Mouse (Mus musculus): Measurements from ENCODE around the gene Sf3b1.
"Not testable (repeated sequence)": the region's sequence is repeated elsewhere in the genome, so short reads cannot be mapped to it uniquely, and the experiment has no call there.

Gene Sf3b1

GRCm38 (mm10) chr1:55027966-55028365 lies 685 bp upstream of the Sf3b1 start:
- DNase-seq (ENCODE audit: low spot score) = no peak

- peak; percentile 30 for DNase-seq (ENCODE audit: low spot score)
Observed at GRCm38 (mm10) chr1:55026444-55027252, 633 bp downstream of the Sf3b1 start.

GRCm38 (mm10) chr1:55025656-55026430 lies 1.4 kb downstream of the Sf3b1 start:
- DNase-seq (ENCODE audit: low spot score) = peak; percentile 44

- DNase-seq (ENCODE audit: low spot score) = no peak
Observed at GRCm38 (mm10) chr1:55021907-55022306, 5.4 kb downstream of the Sf3b1 start.

- no peak for DNase-seq (ENCODE audit: low spot score)
Observed at GRCm38 (mm10) chr1:55012513-55012912, 14.8 kb downstream of the Sf3b1 start.

GRCm38 (mm10) chr1:55008313-55008712 lies 19.0 kb downstream of the Sf3b1 start:
- not testable (repeated sequence) for DNase-seq (ENCODE audit: low spot score)

- DNase-seq (ENCODE audit: low spot score) = no peak
Observed at GRCm38 (mm10) chr1:54993581-54993980, 33.7 kb downstream of the Sf3b1 start.

- no peak for DNase-seq (ENCODE audit: low spot score)
Observed at GRCm38 (mm10) chr1:54986248-54986647, 41.0 kb downstream of the Sf3b1 start.

- no peak for DNase-seq (ENCODE audit: low spot score)
Observed at GRCm38 (mm10) chr1:54985831-54986230, 41.5 kb downstream of the Sf3b1 start.

- DNase-seq (ENCODE audit: low spot score) = no peak
Observed at GRCm38 (mm10) chr1:54984154-54984553, 43.1 kb downstream of the Sf3b1 start.

GRCm38 (mm10) chr1:54983339-54983738 lies 43.9 kb downstream of the Sf3b1 start:
- DNase-seq (ENCODE audit: low spot score) = no peak

- DNase-seq (ENCODE audit: low spot score) = no peak
Observed at GRCm38 (mm10) chr1:54982636-54983035, 44.6 kb downstream of the Sf3b1 start.

GRCm38 (mm10) chr1:54979226-54979984 lies 47.9 kb downstream of the Sf3b1 start:
- no peak for DNase-seq (ENCODE audit: low spot score)

GRCm38 (mm10) chr1:54971687-54972404 lies 55.4 kb downstream of the Sf3b1 start:
- DNase-seq (ENCODE audit: low spot score) = peak; percentile 41

- DNase-seq (ENCODE audit: low spot score) = no peak
Observed at GRCm38 (mm10) chr1:54966858-54967257, 60.4 kb downstream of the Sf3b1 start.

- DNase-seq (ENCODE audit: low spot score) = peak; percentile 43
Observed at GRCm38 (mm10) chr1:54965159-54965995, 61.9 kb downstream of the Sf3b1 start.

- no peak for DNase-seq (ENCODE audit: low spot score)
Observed at GRCm38 (mm10) chr1:54961724-54962123, 65.6 kb downstream of the Sf3b1 start.

- DNase-seq (ENCODE audit: low spot score) = peak; percentile 58
Observed at GRCm38 (mm10) chr1:54960613-54961165, 66.6 kb downstream of the Sf3b1 start.

GRCm38 (mm10) chr1:54958525-54958924 lies 68.8 kb downstream of the Sf3b1 start:
- DNase-seq (ENCODE audit: low spot score) = no peak

- DNase-seq (ENCODE audit: low spot score) = not testable (repeated sequence)
Observed at GRCm38 (mm10) chr1:54956995-54957394, 70.3 kb downstream of the Sf3b1 start.
